Mouse (Mus musculus) ES-Bruce4 (cell line): Measurements from ENCODE around the gene Twnk. TPM values are rescaled to one million over a fixed set of nuclear protein-coding genes. Genes with fewer than 3 reads are reported as not detected.
A peak's percentile ranks its signal among the peaks of the same experiment; 100 is the strongest.

Source experiments
- H3K27ac ChIP-seq: 2 replicates; pipeline ENCODE4 v1.5.1; 2012; ENCODE audit warnings: low read length, inconsistent platforms; ENCODE audit not compliant: insufficient read depth
- H3K27me3 ChIP-seq: 2 replicates; pipeline ENCODE4 v1.6.1; 2012; ENCODE audit warnings: mild to moderate bottlenecking, low read length, inconsistent platforms; ENCODE audit not compliant: control insufficient read depth, poor library complexity, insufficient read depth, severe bottlenecking
- H3K36me3 ChIP-seq: 2 replicates; pipeline ENCODE4 v1.6.1; 2012; ENCODE audit warnings: inconsistent platforms, mild to moderate bottlenecking, low read length, moderate library complexity; ENCODE audit not compliant: control insufficient read depth, poor library complexity, insufficient read depth, severe bottlenecking
- H3K4me1 ChIP-seq: one replicate; pipeline ENCODE4 v1.8.1; 2011; ENCODE audit warnings: low read length; ENCODE audit not compliant: control insufficient read depth, insufficient read depth
- H3K4me3 ChIP-seq: 2 replicates; pipeline ENCODE4 v1.5.1; 2011; ENCODE audit warnings: low read depth, mild to moderate bottlenecking, low read length
- H3K9ac ChIP-seq: 2 replicates; pipeline ENCODE4 v1.6.1; 2012; ENCODE audit warnings: low read depth, mild to moderate bottlenecking, inconsistent platforms; ENCODE audit not compliant: poor library complexity, severe bottlenecking
- H3K9me3 ChIP-seq: replicated peaks from 2 replicates; pipeline ENCODE4 v1.6.1; 2012; ENCODE audit warnings: mild to moderate bottlenecking, low read length, inconsistent platforms; ENCODE audit not compliant: control insufficient read depth, poor library complexity, insufficient read depth, severe bottlenecking
- CTCF ChIP-seq: IDR thresholded peaks from one replicate; pipeline ENCODE4 v1.8.1; 2011; ENCODE audit warnings: low read depth, low read length
- EP300 ChIP-seq: IDR thresholded peaks from 2 replicates; pipeline ENCODE4 v1.6.1; 2011; ENCODE audit warnings: low read depth, low read length; ENCODE audit not compliant: insufficient read depth
- POLR2A ChIP-seq: IDR thresholded peaks from one replicate; pipeline ENCODE4 v1.8.1; 2011; ENCODE audit warnings: low read length; ENCODE audit not compliant: insufficient read depth
- polyA plus RNA-seq: library from polyadenylated mRNA; stranded (reverse); fragments of >200 nt; gene quantifications from 2 replicates; pipeline ENCODE4 v1.2.4, GENCODE M21; 2011; ENCODE audit warnings: low read depth; ENCODE audit not compliant: missing spikeins, insufficient read depth, insufficient read length

Twnk gene
- polyA plus RNA-seq, 1 experiment: 24.5 TPM

DNA sequence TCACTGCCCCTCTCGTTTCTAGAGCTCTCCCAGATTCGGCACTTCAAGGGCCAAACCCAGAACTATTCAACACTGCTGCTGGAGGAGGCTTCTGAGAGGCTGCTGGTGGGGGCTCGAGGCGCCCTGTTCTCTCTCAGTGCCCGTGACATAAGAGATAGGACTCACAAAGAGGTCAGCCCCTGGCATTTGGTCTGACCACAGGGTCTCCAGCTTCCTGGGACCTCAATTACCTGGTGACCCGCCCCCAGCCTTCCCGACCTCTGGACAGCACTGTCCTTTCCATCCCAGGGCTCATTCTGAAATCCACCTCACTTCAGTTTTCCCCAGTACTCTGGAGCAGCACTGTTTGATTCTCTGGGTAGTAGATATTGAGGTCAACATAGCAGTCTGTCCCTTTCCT lies 12.8 kb upstream of the Twnk start:
- Histone ChIP-seq H3K4me1 (peaks cover 11% of the 10 kb centered on the region), H3K9me3 (no peaks in the 10 kb centered on the region), H3K27ac (no peak overlapping the region), H3K4me3 (no peak overlapping the region), H3K27me3 (no peaks in the 10 kb centered on the region), H3K36me3 (no peaks in the 10 kb centered on the region), H3K9ac (no peak overlapping the region)
- no peak for TF ChIP-seq CTCF
- no peak for TF ChIP-seq EP300
- no peak for TF ChIP-seq POLR2A

DNA sequence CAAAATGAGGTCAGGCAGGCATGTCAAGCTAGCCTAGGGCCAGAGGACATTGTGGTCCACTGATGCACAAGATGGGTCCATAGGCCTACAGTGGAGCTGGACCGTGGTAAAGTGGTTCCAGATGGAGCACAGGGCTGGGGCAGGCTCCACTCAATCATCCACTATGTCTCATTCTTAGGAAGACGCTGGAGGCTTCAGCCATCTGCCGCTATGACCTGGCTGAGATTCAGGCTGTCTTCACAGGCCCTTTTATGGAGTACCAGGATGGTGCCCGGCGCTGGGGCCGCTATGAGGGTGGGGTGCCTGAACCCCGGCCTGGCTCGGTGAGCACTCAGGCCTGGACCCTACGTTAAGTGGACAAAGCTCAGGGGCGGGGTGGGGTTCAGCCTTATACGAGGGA lies 7.7 kb upstream of the Twnk start:
- Histone ChIP-seq H3K9ac (no peak overlapping the region), H3K27me3 (no peaks in the 10 kb centered on the region), H3K4me1 (no peaks in the 10 kb centered on the region), H3K4me3 (no peak overlapping the region), H3K9me3 (no peaks in the 10 kb centered on the region), H3K27ac (no peak overlapping the region), H3K36me3 (no peaks in the 10 kb centered on the region)
- TF ChIP-seq EP300: no peak
- no peak for TF ChIP-seq CTCF
- no peak for TF ChIP-seq POLR2A

DNA sequence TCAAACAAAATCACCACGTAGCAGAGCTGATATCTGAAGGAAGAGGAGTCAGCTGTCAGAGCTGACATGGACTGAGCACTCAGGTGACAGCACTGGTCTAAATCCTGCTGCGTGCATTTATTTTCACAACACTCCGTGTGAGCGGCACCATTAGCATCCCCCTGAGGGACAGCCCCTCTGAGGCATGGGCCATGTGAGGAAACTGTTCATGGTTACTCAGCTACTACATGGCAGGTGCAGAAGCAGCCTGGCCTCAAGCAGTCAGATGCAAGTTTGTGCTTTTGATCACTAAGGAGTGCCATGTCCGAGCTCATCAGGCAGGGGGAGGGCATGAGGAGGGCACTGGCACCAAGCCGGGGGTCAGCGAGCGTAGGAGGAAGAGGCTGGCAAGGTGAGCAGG lies 5.8 kb upstream of the Twnk start:
- TF ChIP-seq POLR2A (no peak), CTCF (no peak), EP300 (no peak)
- Histone ChIP-seq H3K4me1 (peaks cover under 1% of the 10 kb centered on the region), H3K27ac (no peak overlapping the region), H3K9ac (no peak overlapping the region), H3K36me3 (no peaks in the 10 kb centered on the region; the same call in 1 of the 2 replicates), H3K4me3 (no peak overlapping the region), H3K27me3 (no peaks in the 10 kb centered on the region), H3K9me3 (no peaks in the 10 kb centered on the region)

DNA sequence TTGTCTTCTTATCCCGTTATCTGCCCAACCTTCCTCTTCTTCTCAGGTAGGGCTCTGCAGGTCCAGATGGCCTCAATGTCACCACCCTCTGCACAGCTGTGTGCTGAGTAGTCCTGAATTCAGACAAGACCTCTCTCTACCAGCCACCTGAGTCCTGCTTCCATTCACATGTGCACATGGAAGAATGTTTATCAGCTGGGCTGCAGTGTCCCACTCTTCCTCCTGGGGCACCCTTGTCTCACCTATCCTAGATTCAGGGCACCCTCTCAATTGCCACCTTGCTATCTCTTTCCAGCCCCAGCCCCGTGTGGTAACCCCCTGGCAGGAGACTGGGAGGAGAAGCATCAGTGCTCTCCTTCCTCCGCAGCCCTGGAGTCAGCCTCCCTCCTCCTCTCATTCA lies 3.2 kb upstream of the Twnk start:
- H3K9ac ChIP-seq: no peak overlapping the region
- H3K27me3 ChIP-seq: no peaks in the 10 kb centered on the region
- TF ChIP-seq POLR2A (no peak), EP300 (no peak), CTCF (no peak)
- peaks cover 3% of the 10 kb centered on the region; the same call in 1 of the 2 replicates for H3K36me3 ChIP-seq
- H3K4me1 ChIP-seq: peaks cover 1% of the 10 kb centered on the region
- H3K4me3 ChIP-seq: no peak overlapping the region
- H3K27ac ChIP-seq: no peak overlapping the region
- H3K9me3 ChIP-seq: no peaks in the 10 kb centered on the region

DNA sequence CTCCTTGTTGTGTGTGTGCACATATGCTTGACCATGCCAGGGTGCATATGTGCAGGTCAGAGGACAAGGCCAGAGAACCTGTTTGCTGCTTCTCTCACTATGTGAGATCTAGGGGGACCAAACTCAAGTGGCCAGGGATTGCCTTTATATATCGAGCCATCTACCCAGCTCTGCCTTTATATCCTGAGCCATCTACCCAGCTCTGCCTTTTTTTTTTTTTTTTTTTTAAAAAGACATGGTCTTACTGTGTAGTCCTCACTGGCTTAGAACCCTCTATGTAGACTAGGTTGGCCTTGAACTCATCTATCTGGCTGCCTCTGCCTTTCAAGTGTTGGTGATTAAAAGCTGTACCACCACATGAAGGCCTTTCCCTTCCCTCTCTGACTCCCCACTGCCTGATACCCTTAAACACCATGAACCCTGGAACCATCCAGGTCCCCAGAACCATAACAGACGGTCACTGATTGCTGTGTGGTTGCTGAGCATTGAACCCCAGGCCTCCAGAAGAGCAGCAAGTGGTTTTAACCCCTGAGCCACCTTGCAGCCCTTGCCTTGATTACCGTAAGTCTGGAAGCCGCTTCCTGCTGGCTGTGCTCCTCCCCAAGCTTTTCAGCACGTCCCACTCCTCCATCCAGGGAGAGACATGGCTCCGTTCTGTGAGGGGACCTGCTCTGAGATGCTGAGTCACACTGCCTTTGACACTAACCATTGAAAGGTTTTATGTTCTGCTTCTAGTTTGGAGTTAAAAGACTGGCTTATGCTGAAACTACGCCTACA lies 1.5 kb upstream of the Twnk start:
- Histone ChIP-seq H3K9ac (no peak overlapping the region), H3K9me3 (no peaks in the 10 kb centered on the region), H3K36me3 (peaks cover 11% of the 10 kb centered on the region), H3K4me1 (peaks cover 5% of the 10 kb centered on the region), H3K27me3 (no peaks in the 10 kb centered on the region), H3K27ac (no peak overlapping the region), H3K4me3 (no peak overlapping the region)
- no peak for TF ChIP-seq POLR2A
- no peak for TF ChIP-seq EP300
- TF ChIP-seq CTCF: no peak

DNA sequence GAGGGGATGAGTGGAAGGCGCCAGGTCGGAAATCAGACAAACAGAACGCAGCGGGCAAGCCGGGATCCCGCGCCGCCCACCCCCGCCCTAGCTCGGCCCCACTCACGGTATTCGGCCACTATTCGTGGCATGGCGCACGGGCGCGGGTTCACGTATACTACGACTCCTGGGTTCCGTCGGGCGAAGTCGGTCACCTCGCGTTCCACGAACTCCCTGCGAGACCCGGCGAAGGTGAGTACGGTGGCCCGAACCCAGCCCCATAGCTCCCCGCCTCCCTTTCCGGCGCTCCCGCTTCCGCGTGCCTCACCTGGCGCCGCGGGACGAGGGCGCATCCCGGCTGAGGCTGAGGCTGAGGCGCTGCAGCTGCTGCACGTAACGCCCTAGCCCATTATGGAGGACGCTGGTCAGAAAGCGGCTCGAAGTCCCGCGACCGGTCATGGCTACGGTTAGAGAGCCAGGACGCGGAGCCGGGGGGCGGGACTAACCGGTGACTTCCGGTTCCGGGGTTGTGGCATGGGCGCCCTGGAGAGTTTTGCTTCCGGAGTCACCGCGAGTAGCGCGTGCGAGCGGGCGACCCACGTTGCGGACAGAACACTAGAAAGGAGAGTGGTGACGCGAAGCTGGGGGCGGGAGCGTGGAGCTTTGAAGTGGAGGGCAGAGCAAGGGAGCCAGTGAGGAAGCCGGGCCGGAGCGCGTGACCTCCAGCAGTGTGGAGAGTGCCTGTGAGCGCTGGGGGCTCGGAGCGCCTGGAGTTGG lies 672 bp downstream of the Twnk start, which contains the start of gene Mrpl43:
Gene Mrpl43 (minus strand): TSS at position 486 of the 756 bp plus-strand sequence.
- Histone ChIP-seq H3K9ac (peak within 1 kb of the TSS; percentile 74), H3K27ac (peak within 1 kb of the TSS; percentile 30), H3K36me3 (peaks cover 30% of the 10 kb centered on the region), H3K27me3 (no peaks in the 10 kb centered on the region), H3K9me3 (no peaks in the 10 kb centered on the region), H3K4me1 (peaks cover 5% of the 10 kb centered on the region), H3K4me3 (peak within 1 kb of the TSS; percentile 95)
- no peak for TF ChIP-seq CTCF
- peak; percentile 12 for TF ChIP-seq POLR2A
- TF ChIP-seq EP300: 0 out of 2 replicates have a peak, but pooled peaks have one; percentile 12
